Mouse (Mus musculus) heart, embryonic 13.5 days (tissue): Measurements from ENCODE around the gene Fev. TPM values are rescaled to one million over a fixed set of nuclear protein-coding genes. Genes with fewer than 3 reads are reported as not detected.

Experiments
- ATAC-seq: fragments of 200-750 bp; cut with Nextera tagmentation; 2 replicates; pipeline ENCODE4 v1.8.0; 2017; ENCODE audit warnings: moderate TSS enrichment; ENCODE audit not compliant: insufficient number of reproducible peaks, low FRiP score, low TSS enrichment; ENCODE audit errors: extremely low read depth
- H3K27ac ChIP-seq: fragments of 300-500 bp; sonication (generic); replicated peaks from 2 replicates; pipeline ENCODE4 v1.5.1; 2015; ENCODE audit warnings: moderate library complexity, mild to moderate bottlenecking, inconsistent platforms
- H3K27me3 ChIP-seq: fragments of 300-500 bp; sonication (generic); replicated peaks from 2 replicates; pipeline ENCODE4 v1.6.1; 2015; ENCODE audit warnings: mild to moderate bottlenecking, inconsistent platforms
- H3K36me3 ChIP-seq: fragments of 300-500 bp; sonication (generic); 2 replicates; pipeline ENCODE4 v1.6.1; 2015; ENCODE audit warnings: mild to moderate bottlenecking, inconsistent platforms
- H3K4me1 ChIP-seq: fragments of 300-500 bp; sonication (generic); 2 replicates; pipeline ENCODE4 v1.6.1; 2015; ENCODE audit warnings: inconsistent platforms
- H3K4me2 ChIP-seq: fragments of 300-500 bp; sonication (generic); 2 replicates; pipeline ENCODE4 v1.6.1; 2015; ENCODE audit warnings: inconsistent platforms, mild to moderate bottlenecking, moderate library complexity
- H3K4me3 ChIP-seq: fragments of 300-500 bp; sonication (generic); 2 replicates; pipeline ENCODE4 v1.5.1; 2015; ENCODE audit warnings: moderate library complexity, mild to moderate bottlenecking, inconsistent platforms
- H3K9ac ChIP-seq: fragments of 300-500 bp; sonication (generic); 2 replicates; pipeline ENCODE4 v1.6.1; 2015; ENCODE audit warnings: inconsistent platforms, mild to moderate bottlenecking, moderate library complexity
- H3K9me3 ChIP-seq: fragments of 300-500 bp; sonication (generic); 2 replicates; pipeline ENCODE4 v1.6.1; 2016; ENCODE audit warnings: inconsistent platforms
- WGBS: fragments of 180-500 bp; shearing (Covaris S2); methylation state at CpG from one replicate; pipeline ENCODE4 v1.1.7; 2015; ENCODE audit warnings: mixed read lengths; 5-methylcytosine and 5-hydroxymethylcytosine counted together
- polyA plus RNA-seq: library from polyadenylated mRNA; unstranded; fragments of >200 nt; fragmentation: Nextera tagmentation; extraction: Ambion mirVana; gene quantifications from 2 replicates; pipeline ENCODE4 v1.2.1, GENCODE M21; 2015

Fev gene
- polyA plus RNA-seq = 0.90 and 1.4 TPM in 2 replicates

- WGBS = under 1% methylated on average over 40 of the region's 43 CpGs
- H3K9ac ChIP-seq = peak within 1 kb of the TSS; percentile 69
- H3K4me2 ChIP-seq = peak within 1 kb of the TSS; percentile 72
- H3K27me3 ChIP-seq = peaks cover 96% of the 10 kb centered on the region
- H3K4me3 ChIP-seq = peak within 1 kb of the TSS; percentile 48
- H3K9me3 ChIP-seq = no peaks in the 10 kb centered on the region
- H3K4me1 ChIP-seq = peaks cover 34% of the 10 kb centered on the region
- no peaks in the 10 kb centered on the region for H3K36me3 ChIP-seq
- ATAC-seq = no peak
- peak within 1 kb of the TSS; percentile 46; the same call in 1 of the 2 replicates for H3K27ac ChIP-seq
Measured at GRCm38 (mm10) chr1:74885369-74886042, at the start of gene Fev. Gene Fev, minus strand, starts transcription at chr1:74885419.

- Histone ChIP-seq H3K9me3 (no peaks in the 10 kb centered on the region), H3K27me3 (peaks cover 93% of the 10 kb centered on the region), H3K9ac (no peak overlapping the region), H3K27ac (no peak overlapping the region), H3K4me3 (no peak overlapping the region), H3K4me2 (no peak overlapping the region), H3K4me1 (no peaks in the 10 kb centered on the region), H3K36me3 (no peaks in the 10 kb centered on the region)
- no peak for ATAC-seq
- 74% methylated on average over 9 of the region's 9 CpGs for WGBS
Measured at GRCm38 (mm10) chr1:74927621-74928296, 42.5 kb upstream of the Fev start.

- 33% methylated on average over 6 of the region's 6 CpGs for WGBS
- Histone ChIP-seq H3K27me3 (peaks cover 94% of the 10 kb centered on the region), H3K9ac (no peak overlapping the region), H3K4me2 (no peak overlapping the region), H3K4me3 (no peak overlapping the region), H3K4me1 (no peaks in the 10 kb centered on the region), H3K27ac (no peak overlapping the region), H3K36me3 (no peaks in the 10 kb centered on the region), H3K9me3 (no peaks in the 10 kb centered on the region)
- ATAC-seq = no peak
Measured at GRCm38 (mm10) chr1:74926721-74927120, 41.5 kb upstream of the Fev start.

GRCm38 (mm10) chr1:74924464-74924863 is 39.2 kb upstream of the Fev start:
- ATAC-seq = no peak
- H3K9me3 ChIP-seq = no peaks in the 10 kb centered on the region
- peaks cover 87% of the 10 kb centered on the region for H3K27me3 ChIP-seq
- H3K36me3 ChIP-seq = no peaks in the 10 kb centered on the region
- no peak overlapping the region for H3K4me3 ChIP-seq
- WGBS = 51% methylated on average over 4 of the region's 4 CpGs
- no peaks in the 10 kb centered on the region for H3K4me1 ChIP-seq
- no peak overlapping the region for H3K27ac ChIP-seq
- H3K4me2 ChIP-seq = no peak overlapping the region
- no peak overlapping the region for H3K9ac ChIP-seq

- H3K27me3 ChIP-seq = peaks cover 59% of the 10 kb centered on the region
- 0 out of 2 replicates have a peak, but pooled peaks cover 2% of the 10 kb centered on the region for H3K9me3 ChIP-seq
- H3K4me3 ChIP-seq = no peak overlapping the region
- WGBS = 34% methylated on average over 13 of the region's 13 CpGs
- H3K4me2 ChIP-seq = no peak overlapping the region
- no peak overlapping the region for H3K9ac ChIP-seq
- no peaks in the 10 kb centered on the region for H3K4me1 ChIP-seq
- no peak for ATAC-seq
- H3K36me3 ChIP-seq = no peaks in the 10 kb centered on the region
- H3K27ac ChIP-seq = no peak overlapping the region
Measured at GRCm38 (mm10) chr1:74915706-74916105, 30.5 kb upstream of the Fev start.

DNA sequence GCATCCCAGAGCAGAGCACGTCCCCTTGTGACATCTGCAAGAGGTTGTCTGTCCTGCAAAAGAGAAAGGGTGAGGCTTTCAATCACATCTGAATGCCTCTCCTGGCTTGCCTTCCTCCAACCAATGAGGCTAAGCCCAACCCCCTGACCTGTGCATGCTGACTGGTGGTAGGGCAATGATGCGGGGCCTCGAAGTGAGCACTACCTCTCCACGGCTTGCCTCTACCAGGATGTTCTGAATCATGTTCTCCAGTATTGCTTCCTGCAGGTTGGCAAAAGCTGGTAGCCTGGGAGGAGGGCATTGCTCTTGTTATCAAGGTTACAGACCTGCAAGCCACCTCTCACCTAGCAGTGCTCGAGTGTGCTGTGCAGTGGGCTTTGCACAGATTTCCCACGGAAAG is 17.0 kb upstream of the Fev start:
- Histone ChIP-seq H3K9ac (no peak overlapping the region), H3K27me3 (peaks cover 100% of the 10 kb centered on the region), H3K9me3 (no peaks in the 10 kb centered on the region), H3K36me3 (no peaks in the 10 kb centered on the region), H3K4me2 (no peak overlapping the region), H3K4me3 (no peak overlapping the region), H3K27ac (no peak overlapping the region), H3K4me1 (peaks cover 25% of the 10 kb centered on the region)
- 21% methylated on average over 6 of the region's 6 CpGs for WGBS
- ATAC-seq = no peak

- WGBS = 3% methylated on average over 3 of the region's 3 CpGs
- no peak overlapping the region for H3K4me2 ChIP-seq
- no peak for ATAC-seq
- H3K4me3 ChIP-seq = no peak overlapping the region
- H3K4me1 ChIP-seq = peaks cover 25% of the 10 kb centered on the region
- H3K9ac ChIP-seq = no peak overlapping the region
- no peak overlapping the region for H3K27ac ChIP-seq
- H3K27me3 ChIP-seq = peaks cover 100% of the 10 kb centered on the region
- H3K36me3 ChIP-seq = no peaks in the 10 kb centered on the region
- H3K9me3 ChIP-seq = no peaks in the 10 kb centered on the region
Measured at GRCm38 (mm10) chr1:74901686-74902085, 16.5 kb upstream of the Fev start.

DNA sequence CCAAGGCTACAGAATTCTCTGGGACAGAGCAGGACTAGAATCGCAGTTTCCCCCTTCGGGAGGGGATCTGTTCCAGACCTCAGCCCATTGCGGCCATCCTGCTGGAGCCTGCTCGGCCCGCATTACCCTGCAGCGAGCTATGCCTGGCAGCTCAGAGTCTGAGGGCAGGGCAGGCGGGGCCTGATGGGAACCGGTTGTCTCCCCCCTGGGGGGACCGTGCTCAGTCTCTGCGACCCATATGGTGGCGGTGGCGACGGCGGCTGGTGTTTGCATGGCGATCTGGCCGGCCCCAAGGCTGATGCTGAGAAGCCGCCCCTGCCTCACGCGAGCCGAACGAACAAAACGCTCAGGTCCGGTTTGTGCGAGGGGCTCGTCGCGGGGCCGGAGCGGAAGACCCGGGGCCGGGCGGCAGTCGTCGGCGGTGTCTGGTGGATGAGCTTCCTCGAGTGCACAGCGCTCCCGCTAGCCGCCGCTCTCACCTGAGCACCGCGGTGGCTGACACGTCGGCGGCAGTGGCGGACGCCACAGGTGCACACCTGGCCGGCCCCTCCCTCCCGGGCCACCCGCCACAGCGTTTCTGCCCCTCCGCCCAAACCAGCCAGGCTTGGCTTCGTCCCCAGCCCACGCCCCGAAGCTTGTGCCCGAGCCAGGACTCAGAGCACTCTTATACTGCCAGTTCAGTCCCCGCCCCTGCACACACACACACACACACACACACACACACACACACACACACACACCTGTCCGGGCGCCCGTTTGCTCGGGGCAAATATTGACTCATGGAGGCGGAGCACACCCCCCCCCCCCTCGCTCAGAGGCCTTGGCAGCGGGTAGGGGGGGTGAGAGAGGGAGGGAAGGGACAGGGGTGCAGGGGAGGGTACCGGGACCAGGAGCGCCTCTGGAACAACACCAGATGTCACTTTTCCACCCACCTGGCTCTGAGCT is 15.4 kb upstream of the Fev start:
- H3K9me3 ChIP-seq = no peaks in the 10 kb centered on the region
- H3K4me3 ChIP-seq = peak overlapping the region; percentile 43
- no peak for ATAC-seq
- no peaks in the 10 kb centered on the region for H3K36me3 ChIP-seq
- WGBS = under 1% methylated on average over 60 of the region's 66 CpGs
- peak overlapping the region; percentile 67 for H3K4me2 ChIP-seq
- peaks cover 25% of the 10 kb centered on the region for H3K4me1 ChIP-seq
- H3K27me3 ChIP-seq = peaks cover 100% of the 10 kb centered on the region
- H3K27ac ChIP-seq = no peak overlapping the region
- H3K9ac ChIP-seq = no peak overlapping the region

DNA sequence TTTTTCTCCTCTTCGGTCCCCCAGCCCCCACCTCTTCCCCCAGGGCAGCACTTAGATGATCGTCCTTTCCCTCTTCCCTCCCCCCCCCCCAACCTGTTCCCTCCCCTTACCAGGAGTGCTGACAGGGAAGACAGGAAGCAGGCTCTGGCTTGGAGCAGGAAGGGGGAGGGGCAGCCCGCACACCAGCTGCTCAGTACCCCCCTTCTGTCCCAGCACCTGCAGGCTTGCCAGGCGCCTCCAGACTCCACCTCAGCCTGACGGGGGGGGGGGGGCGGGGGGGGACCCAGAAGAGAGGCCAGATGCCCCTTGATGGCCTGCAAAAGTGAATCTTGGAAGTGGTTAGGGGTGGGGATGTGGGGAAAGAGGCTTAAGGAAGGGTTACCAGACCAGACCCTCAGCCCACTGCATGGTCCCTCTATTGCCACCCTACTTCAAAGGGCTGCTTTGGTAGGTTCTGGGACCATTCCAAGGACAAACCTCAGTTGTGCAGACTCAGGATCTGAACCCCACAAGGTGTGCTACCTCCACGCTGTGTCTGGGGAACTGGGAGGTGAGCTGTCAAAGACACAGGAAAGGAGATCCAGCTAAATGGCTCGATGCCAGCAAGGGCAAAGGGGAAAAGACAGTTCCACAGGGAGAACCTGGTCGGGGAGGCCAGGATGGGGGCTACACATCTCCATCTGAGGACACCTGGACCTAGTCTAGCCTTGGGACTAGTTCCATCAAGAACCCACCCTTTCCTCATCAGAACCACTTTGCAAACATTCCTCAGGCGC is 13.6 kb upstream of the Fev start:
- H3K9ac ChIP-seq = no peak overlapping the region
- H3K27ac ChIP-seq = no peak overlapping the region
- H3K4me1 ChIP-seq = peaks cover 25% of the 10 kb centered on the region
- 6% methylated on average over 5 of the region's 10 CpGs for WGBS
- no peak overlapping the region for H3K4me3 ChIP-seq
- no peaks in the 10 kb centered on the region for H3K36me3 ChIP-seq
- H3K9me3 ChIP-seq = no peaks in the 10 kb centered on the region
- peaks cover 100% of the 10 kb centered on the region for H3K27me3 ChIP-seq
- no peak overlapping the region for H3K4me2 ChIP-seq
- ATAC-seq = no peak

DNA sequence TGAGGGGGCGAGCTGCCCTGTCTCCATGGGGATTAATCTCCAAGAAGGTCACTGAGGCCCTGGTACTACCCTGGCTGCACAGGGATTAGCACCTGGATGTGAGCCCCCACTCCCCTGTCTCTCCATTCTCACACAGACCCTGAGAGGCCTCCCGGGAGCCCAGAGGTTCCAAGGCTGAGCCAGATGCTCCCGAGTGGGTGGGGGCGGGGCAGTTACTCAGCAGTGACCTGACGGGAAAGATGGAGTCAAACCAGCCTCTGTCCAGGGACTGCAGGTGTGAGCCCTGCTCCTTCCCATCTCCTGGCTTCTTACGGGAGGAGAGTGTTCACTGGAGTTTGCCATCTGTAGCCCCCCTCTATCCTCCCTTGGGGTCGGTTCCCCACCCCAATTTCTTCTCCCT is 12.8 kb upstream of the Fev start:
- Histone ChIP-seq H3K4me3 (no peak overlapping the region), H3K27ac (no peak overlapping the region), H3K9me3 (no peaks in the 10 kb centered on the region), H3K4me2 (no peak overlapping the region), H3K4me1 (peaks cover 28% of the 10 kb centered on the region), H3K9ac (no peak overlapping the region), H3K36me3 (no peaks in the 10 kb centered on the region), H3K27me3 (peaks cover 100% of the 10 kb centered on the region)
- WGBS = 6% methylated on average over 7 of the region's 7 CpGs
- ATAC-seq = no peak
